Mouse (Mus musculus) urinary bladder, adult 2 months (tissue): ENCODE results near the gene Lrrc28. TPM values are rescaled to one million over a fixed set of nuclear protein-coding genes. Genes with fewer than 3 reads are reported as not detected.
A peak's percentile ranks its signal among the peaks of the same experiment; 100 is the strongest.

Experiments used
- DNase-seq: peaks from one replicate; pipeline ENCODE4 v3.0.0; 2022; ENCODE audit warnings: low spot score
- polyA plus RNA-seq: library from polyadenylated mRNA; depleted of rRNA; stranded (reverse); fragments of >200 nt; gene quantifications from 2 replicates; pipeline ENCODE4 v1.2.3, GENCODE M21; 2012

Gene Lrrc28
- polyA plus RNA-seq, 1 experiment, result 36.5 TPM

DNA sequence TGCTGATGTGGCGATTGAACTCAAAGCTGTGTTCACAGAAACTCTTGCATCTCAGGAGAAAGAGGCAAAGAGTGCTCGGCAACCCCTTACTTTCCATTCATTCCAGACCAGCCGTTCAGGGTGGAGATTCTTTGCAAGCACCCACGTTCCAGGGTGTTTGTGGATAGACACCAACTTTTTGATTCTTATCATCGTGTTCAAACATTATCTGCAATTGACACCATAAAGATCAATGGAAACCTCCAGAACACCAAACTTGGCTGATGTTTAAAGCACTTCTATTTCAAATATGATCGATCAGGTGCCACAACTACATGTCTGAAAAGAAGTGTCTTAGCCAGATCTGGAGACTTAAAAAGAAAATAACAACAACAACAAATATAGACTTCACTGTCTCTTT, 51.2 kb downstream of the Lrrc28 start:
- DNase-seq, result no peak

DNA sequence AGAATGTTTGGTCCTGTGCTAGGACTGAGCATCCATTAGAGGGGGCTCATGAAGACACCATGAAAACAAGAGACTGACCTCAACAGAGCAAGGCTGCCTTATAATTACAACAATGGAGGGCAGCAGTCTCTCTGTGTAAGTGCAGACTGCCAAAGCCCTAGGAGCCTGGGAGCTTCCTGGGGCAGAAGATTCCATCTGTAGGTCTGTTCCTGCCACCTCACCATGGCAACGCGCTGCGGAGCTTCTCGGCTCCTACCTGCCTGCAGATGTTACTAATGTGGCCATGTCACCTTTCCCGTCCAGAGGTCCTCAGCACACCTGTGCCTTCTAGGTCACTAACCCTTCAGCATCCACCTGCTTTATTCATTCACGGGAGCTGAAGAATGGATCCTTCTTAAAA, 52.4 kb downstream of the Lrrc28 start:
- DNase-seq, result no peak

- no peak for DNase-seq
Measured at GRCm38 (mm10) chr7:67588743-67589142, 56.3 kb downstream of the Lrrc28 start.

DNA sequence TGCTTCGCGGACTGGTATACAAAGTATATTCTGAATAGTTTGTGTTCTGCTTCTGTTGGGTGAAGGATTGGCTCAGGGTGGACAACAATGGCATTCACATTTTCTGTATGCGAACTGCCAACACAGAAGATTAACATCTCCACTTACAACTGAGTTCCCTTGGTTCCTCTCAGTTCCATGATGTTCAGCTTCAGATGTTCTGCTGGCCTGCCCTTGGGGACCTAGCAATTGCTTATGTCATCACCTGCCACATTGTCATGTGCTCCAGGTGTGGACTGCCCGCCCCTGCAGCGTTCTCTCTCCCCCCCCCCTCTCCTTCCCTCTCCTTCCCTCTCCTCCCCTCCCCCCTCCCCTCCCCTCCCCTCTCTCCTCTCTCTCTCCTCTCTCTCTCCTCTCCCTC, 58.6 kb downstream of the Lrrc28 start:
- no peak for DNase-seq

GRCm38 (mm10) chr7:67583852-67584251, 61.2 kb downstream of the Lrrc28 start:
- DNase-seq, result no peak

DNA sequence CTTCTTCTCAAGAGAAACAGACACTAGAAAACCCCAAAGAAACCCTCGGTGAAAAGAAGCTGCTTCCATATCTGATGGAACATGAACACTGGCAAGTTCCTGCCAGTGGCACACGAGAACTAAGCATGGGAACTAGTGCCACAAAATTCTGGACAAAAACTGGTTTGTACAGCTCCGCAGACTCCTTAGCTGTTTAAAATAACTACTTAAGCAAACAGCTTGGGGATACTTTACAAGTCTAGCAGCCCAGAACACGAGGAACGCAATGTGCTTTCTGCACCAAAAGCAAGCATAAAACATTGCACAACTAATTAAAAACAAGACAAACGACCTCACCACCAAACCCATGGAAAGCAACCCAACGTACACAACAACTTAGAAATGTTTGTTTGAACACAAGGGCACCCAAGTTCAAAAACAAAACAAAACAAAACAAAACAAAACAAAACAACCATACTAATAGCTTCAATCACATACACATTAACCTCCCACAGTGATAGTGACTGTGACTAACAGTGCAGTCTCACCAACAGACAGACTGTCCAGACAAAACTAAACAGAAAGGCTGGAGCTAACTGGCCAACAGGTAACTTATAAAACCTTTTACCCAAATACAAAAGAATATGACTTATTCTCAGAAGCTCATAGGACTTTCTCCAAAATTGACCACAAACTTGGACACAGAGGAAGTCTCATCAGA, 66.1 kb downstream of the Lrrc28 start:
- DNase-seq, result no peak

GRCm38 (mm10) chr7:67578044-67578443, 67.0 kb downstream of the Lrrc28 start:
- no peak for DNase-seq

DNA sequence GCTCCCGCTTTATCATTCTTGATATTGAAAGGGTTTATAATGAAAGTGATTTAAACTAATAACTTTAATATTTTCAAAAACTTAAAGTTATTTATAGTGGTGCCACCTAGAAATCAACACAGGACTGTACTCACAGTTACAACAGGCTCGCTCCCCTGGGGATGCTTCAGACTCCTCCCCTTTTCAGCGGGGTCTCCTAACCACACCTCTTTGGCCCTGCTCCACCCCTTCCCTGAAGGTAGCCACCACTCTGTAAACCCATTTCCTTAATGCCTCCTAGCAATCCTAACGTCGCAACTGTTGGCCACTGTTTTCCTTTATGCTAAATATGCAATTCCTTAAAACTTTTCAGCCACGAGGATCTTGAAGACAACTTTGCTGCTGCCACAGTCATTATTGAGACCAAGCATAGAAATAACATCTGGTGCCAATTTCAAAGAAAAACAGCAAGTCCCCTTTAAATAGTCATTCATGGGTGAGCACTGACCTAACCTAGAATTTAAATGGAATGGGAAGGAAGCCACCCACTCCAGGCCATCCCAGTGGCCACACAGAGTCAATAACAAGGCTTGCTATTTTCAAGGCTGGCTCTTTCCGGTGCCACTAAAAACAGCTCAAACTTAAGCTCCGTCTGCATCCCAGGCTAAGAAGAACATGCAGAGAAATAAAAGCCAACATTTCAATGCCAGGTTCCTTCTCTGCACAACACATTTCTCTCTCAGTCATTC, 78.4 kb downstream of the Lrrc28 start:
- no peak for DNase-seq

DNA sequence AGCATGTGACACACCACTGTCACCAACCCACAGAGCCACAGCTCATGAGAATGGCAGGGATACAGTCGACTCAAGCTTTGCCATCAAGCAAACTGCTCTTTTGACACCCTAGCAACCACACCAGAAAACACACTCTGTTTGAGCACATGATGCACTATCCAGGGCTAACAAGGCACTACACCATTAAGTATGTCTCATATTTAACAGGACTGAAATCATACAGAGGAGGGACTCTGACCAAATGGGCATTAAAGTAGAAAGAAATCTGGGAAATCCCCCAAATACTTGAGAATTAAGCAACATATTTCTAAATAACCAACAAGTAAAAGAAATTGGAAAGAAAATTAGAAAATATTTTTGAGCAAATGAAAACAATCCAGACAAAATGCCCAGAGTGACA, 79.9 kb downstream of the Lrrc28 start:
- no peak for DNase-seq

- DNase-seq, result no peak
Measured at GRCm38 (mm10) chr7:67562176-67562575, 82.9 kb downstream of the Lrrc28 start.

DNA sequence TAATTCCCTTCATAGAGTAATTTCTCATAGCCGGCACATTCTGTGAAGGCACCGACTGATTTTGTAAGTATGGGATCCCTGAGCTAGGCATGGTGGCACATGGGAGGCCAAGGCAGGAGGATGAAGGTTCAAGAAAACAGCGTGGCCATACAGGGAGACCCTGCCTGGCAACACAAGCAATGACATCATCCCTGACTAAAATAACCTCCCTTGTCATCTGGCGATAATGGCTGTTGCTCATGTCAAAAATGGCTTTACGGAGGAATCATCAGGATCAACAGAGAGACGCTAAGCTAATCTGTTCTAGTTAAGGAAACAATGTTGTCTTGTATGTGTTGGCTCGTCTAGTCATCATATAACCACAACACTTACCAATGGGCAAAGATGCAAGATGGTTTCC, 85.6 kb downstream of the Lrrc28 start:
- DNase-seq, result no peak

DNA sequence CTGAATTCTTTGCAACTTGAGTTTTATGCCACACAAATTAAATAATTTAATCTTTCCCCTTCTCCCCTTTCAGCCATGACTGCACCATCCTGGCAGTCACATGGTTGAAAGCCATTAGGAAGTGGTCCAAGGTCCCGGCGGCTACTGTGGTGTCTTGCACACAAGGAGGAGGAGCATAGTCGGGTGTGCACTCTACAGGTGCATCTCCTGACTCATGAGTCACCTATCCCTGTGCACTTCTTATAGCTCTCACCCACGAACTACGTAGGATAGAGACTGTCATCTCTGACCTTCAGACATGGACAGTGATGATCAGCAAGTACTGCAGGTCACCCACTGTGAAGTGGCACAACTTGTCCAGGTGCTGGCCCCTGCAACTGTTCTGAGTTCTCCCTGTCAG, 86.8 kb downstream of the Lrrc28 start:
- no peak for DNase-seq

DNA sequence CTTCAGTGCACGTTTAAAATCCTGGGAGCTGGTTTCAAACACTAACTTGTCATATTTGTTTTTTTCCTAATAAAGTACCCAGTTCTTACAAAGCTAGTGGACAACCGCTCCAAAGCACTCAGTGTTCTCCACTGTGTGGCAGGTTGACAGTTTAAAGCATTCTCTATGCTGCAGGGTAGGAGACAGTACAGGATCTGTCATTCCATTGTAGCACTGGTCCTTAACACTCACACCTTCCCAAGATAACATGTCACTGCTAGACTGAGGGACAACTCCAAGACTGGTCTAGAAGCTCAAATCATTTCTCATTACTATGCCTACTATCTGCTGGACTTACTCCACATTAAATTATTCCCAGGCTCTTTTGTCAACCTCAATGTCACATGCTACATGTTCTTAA, 90.2 kb downstream of the Lrrc28 start:
- no peak for DNase-seq

DNA sequence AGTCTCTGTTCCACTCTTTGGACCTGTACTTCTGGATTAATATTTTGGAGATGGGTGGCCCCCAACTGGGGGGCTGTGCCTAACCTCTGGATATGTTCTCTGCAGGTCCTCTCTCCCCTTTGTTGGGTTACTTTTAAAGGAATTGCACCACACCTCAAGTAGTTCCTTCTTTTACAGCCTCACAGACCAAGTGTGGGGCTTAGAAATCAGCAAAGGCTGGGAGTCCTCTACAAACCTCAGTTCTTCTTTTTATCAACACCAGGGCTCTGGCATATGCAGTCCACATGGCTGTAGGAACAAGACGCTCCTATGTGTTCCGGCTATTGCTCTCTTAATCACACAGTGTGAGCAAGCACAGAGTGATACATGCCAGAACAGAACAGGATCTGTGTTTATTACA, 93.8 kb downstream of the Lrrc28 start:
- DNase-seq, result no peak

DNA sequence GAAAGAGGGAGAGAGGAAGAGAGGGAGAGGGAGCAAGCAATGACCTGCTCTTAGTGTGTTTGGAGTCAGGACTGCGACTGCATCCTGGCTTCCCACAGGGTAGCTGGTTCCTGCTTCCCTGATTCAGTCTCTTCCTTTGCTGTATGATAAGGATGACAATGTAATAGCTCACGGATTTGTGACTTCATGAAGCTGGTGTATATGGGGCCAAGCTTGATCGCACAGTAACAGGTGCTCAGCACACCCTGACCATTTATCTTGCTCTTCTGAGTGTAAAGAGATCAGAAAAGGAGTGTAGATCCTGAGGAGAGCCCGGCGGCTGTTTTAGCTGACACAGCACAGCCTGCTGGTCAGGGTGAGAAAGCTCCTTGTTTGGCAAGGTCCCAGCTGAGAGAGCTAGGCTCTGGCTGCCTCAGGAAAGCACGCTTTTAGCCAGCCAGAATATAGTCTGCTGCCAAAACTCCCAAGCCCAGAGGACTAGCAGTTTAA, 96.0 kb downstream of the Lrrc28 start:
- peak; percentile 36 for DNase-seq

- DNase-seq, result no peak
Measured at GRCm38 (mm10) chr7:67548599-67549041, 96.4 kb downstream of the Lrrc28 start.

- no peak for DNase-seq
Measured at GRCm38 (mm10) chr7:67546282-67546681, 98.8 kb downstream of the Lrrc28 start.

DNA sequence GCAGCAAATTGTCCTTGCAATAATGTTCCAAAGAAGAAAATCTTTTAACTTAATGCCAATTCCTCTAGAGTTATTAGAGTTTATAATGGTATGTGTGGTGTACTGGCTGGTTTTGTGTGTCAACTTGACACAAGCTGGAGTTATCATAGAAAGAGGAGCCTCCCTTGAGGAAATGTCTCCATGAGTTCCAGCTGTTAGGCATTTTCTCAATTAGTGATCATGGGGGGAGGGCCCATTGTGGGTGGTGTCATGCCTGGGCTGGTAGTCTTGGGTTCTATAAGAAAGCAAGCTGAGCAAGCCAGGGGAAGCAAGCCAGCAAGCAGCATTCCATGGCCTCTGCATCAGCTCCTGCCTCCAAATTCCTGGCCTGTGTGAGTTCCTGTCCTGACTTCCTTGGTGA, 100.5 kb downstream of the Lrrc28 start:
- DNase-seq, result no peak

- no peak for DNase-seq
Measured at GRCm38 (mm10) chr7:67543641-67544040, 101.4 kb downstream of the Lrrc28 start.

GRCm38 (mm10) chr7:67536588-67537372, 108.3 kb downstream of the Lrrc28 start:
- DNase-seq, result no peak

- DNase-seq, result no peak
Measured at GRCm38 (mm10) chr7:67535941-67536340, 109.1 kb downstream of the Lrrc28 start.

GRCm38 (mm10) chr7:67530981-67531380, 114.1 kb downstream of the Lrrc28 start:
- DNase-seq, result no peak

DNA sequence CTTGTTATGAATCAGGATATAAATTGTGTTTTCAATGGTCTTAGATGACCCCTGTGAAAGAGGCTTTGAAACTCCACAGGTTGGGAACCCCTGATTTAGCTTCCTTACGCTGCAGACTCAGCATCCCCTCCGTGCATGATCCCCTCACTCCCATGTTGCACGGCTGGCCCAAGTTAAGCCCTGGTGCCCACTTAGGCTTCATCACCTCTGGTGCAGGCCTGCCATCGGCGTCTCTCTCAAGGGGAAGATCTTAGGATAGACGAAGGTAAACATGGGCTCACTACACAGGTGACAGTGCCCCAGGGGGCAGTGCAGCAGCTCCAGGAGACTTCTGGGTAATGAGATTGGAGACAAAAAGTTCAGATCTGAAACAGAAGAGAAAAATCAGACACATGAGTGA, 115.7 kb downstream of the Lrrc28 start:
- no peak for DNase-seq
